Mouse (Mus musculus) common myeloid progenitor, adult 5-6 weeks (primary cell): ENCODE data around the gene Dnal1. TPM values are rescaled to one million over a fixed set of nuclear protein-coding genes. Genes with fewer than 3 reads are reported as not detected.

Experiments used
- ATAC-seq: replicated peaks from 2 replicates; pipeline ENCODE4 v1.8.0; 2016; ENCODE audit warnings: low read depth, mild to moderate bottlenecking, moderate TSS enrichment, inconsistent platforms; ENCODE audit not compliant: poor library complexity, severe bottlenecking
- total RNA-seq: library from RNA; stranded (forward); fragments of 200-1000, 187-1606 nt; gene quantifications from 2 replicates; pipeline ENCODE4 v1.2.3, GENCODE M21; 2017

Gene Dnal1
- total RNA-seq, 1 experiment from 2014 or later: 4.1 TPM

DNA sequence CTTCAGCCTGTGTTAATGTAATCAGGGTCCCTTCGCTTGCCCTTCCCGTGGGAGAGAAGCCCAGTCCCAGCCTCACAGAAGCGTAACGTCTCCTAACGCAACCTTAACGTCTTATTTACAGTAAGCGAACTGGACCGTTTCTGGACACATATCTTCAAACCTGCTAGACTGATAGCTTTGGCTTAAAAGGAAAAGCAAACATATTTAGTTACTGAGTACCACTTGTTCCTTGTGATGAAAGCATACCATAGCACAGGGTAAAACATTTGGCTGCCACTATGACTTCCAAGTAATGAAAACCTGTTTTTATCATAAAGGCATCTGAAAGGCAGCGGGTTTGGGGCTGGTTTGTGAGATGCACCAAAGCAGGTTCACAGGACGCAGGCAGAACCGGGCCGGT is 11.7 kb downstream of the Dnal1 start:
- ATAC-seq: no peak

DNA sequence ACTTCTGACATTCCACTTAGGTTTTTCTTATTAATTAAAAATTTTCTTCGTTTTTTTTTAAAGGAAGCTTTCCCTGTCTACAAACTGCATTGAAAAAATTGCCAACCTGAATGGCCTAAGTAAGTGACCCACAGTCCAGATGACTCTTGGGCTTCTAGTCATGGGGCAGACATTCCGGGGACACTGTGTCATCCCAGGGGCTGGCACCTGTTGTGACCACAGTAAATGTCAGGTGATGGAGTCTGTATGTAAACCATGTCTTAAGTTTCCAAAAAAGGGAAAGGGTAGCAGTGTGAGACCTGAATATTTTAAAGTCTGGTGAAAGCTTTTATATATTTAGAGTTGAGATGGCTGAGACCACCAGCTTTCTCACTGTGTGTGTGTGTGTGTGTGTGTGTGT is 12.7 kb downstream of the Dnal1 start:
- no peak for ATAC-seq

DNA sequence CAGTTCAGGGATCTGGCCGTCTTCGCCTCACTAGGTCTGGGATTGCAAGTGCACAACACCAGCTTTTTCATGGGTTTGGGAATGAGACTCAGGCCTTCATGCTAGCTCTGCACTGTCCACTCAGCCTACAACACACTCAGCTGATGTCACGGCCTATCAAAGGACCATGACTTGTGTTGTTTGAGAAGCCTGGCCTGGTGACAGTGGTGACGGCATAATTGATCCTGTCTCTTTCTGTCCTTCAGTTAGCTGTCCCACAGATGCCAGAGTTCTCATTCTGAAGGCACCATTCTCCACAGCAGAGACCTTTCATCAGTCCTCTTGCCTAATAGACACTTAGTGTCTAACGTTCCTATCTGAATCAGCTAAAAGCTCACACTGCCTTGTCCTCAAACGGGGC is 14.4 kb downstream of the Dnal1 start:
- ATAC-seq: no peak

DNA sequence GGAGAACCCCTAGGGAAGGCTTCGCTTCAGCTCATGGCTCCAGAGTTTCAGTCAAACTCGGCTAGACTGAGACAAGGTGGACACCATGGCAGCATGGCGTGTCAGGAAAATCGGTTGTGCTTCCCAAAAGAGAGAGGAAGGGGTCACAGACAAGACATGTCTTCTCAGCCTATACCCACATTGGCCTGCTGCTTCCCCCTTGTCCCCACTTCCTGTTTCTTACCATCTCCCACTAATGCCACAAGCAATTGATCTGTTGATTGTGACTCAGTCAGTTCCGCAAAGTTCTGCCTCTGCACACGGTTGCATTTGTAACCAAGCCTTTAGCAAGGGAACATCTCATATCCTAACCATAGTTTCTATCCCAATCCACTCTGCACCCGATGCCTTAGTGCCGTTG is 15.8 kb downstream of the Dnal1 start:
- peak; percentile 83 for ATAC-seq

DNA sequence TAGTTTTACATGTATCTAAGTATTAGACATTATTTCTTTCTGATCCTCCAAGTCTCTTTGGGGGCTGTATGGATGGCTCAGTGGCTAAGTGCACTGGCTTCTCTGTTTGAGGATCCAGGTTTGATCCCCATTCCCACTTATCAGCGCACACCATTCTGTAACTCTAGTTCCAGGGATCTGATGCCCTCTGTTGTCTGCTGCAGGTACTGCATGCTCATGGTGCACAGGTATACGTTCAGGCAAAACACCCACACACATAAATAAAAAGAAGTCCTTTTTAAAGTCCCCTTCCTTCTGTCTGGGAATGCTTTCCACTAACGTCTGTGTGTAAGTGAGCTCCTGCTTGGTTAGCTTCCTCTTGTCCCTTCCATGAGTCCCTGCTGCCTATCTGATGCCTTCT is 18.1 kb downstream of the Dnal1 start:
- ATAC-seq: no peak

DNA sequence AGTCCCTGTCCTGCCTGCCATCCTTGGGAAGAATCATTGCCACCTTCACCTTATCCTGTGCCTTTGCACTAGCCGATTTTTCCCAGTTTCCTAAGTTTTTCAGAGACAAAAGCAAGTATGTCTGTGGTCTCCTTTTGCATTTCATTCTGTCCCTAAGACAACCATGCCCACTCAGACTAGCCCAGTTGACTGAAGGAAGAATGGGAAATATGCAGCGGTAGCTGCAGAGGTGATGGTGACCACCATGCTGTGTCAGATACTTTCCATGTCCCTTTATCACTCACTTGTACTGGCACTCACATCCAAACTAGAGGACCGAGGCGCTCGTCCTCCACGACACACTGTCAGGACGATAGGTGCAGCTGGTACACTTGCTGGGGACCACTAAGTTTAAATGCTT is 23.0 kb downstream of the Dnal1 start:
- no peak for ATAC-seq

DNA sequence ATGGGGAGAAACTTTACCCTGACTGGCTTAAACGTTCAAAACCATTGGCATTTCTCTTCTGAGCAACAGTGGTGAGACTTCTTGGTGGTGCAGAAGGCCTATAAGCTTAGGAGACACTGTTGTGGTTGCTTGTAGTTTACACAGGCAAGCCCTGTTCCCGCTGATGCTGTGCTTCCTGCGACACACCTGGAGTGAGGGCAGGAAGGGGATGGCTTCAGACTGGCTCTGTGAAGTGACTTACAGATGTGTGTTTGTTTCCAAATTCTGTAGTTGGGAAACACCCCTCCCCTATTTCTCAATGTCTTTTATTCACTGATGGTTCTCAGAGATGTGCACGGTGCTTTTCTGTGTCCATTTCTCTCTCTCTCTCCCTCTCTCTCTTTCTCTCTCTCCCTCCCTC is 26.0 kb downstream of the Dnal1 start:
- ATAC-seq: no peak

DNA sequence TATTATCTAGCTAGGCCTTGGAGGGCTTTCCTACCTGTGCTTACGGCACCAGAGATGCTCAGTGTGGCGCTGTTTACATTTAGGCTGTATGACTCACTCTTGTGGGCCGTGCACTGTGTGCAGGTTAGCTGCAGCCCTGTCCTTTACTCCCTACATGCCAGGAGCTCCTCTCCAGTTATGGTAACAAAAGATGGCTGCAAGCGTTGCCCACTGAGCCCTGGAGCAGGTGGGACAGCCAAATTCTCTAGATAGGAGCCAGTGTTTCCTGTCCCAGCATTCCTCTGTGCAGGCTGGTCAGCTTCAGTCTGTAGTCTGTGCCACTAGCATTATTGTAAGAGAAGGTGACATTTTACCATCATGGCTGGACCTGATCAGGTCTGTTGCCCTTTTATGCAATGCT is 27.1 kb downstream of the Dnal1 start:
- ATAC-seq: no peak

DNA sequence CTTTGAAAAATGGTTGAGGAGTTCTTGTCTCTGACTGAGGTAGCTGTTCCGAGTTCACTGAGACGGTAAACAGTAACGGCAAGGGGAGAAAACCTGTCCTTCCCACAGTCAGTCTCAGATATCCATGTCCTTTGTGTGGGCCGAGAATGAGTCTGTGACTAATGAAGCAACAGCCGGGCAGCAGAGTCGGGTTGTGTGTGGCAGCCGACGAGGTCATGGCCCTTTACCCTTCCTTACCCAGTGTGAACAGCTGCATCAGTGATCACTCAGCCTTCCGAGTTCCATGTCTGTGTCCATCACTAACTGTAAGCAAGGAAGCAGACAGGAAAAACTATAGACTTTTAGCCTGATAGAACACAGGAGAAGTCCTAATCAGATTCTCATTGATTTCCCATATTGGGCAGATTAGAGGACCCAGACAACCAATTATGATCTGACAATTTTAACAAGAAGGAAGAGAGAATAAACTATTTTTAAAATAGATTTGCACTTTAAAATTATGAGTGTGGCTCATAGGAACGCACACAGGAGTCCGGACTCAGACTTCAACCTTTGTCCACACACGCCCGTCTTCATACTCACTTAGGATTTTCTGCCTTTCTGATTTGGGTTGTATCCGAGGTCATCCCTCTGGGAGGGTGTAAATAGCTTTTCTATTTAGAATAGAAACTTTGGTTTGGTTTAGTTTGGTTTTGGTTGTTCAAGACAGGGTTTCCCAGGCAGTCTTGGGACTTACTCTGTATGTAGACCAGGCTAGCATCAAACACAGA is 28.3 kb downstream of the Dnal1 start:
- no peak for ATAC-seq

DNA sequence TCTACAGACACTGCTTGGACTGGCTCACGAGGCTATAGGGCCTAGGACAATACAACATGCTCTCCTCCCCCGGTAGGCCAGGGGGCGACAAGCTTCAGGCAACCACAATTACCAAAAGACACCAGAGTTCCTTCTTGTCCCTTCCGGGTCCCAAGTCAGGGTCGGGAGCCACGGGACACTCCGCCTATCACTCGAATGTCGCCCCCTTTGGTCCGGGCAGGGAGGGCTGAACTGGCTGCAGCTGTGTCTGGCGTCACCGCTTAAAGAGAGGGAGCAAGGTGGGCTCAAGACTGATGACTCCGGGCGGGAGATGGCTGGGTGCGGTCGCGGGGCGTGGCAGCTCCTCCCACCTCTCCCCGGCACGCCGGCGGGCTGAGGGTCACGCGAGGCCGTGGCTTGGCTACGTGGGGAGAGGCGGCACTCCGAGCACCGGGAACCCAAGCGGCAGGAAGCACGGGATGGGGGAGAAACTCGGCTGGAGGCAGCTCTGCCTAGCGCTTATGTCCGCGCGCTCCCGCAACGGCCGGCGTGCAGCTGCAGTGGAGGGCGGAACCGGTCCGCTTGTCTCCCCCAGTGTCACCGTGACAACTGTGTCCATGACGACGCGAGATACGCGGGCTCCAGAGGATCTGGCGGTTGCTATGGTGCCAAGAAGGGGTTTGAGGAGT is 33.9 kb downstream of the Dnal1 start, which contains the start of gene Pnma1:
Gene Pnma1, minus strand, starts transcription at position 536 of the 668 bp plus-strand sequence.
- ATAC-seq: peak; percentile 73

DNA sequence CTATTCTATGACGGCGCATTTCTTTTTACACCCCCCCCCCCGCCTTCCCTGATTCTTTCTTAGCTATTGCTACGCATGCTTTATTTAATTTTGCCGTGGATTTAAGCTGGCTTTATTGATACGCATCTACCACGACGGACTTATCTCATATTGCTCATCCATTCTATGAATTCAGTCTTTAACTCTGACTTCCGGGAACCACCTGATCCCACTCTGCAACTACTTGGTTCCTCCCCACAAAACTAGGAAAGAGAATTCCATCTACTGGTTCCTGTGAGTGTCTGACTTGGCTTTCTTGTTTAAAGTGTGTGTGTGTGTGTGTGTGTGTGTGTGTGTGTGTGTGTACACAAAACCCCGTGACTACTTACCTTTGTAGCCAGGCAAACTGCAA is 34.5 kb downstream of the Dnal1 start:
- ATAC-seq: no peak

DNA sequence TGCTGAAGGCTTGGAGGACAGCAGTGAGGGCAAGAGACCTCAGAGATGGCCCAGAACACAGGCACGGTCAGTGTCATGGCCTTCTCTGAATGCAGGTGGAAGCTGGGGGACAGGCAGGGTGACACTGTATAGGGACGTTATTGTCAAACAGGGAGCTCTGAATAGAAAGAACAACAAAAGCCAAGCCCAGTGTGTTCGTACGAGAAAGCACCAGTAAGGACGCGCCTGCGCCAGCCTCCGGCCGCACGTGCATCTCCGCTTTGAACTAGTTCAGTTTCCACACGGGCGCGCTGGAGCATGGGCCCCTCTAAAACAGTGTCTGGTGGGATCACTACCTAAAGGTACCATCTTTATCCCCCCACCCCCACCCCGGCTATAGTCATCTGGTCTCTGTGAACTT is 35.8 kb downstream of the Dnal1 start:
- ATAC-seq: no peak

DNA sequence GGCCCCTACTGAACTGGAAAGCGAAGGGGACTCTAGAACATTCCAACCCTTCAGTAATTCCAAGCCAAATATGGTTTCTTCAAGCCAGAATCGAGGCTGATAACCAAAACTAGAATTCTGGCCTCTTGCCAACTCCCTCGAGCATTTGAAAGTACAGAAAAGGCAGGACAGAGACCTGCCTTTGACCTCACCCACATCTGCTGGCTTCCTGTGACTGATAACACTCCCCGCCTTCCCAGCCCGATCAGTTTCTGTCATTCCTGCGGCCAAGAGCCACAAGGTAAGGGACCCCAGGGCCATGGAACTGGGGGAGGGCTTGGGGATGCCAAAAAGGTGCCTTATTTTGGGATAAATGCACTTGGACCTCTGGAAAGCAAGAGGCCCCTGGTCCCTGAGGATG is 36.8 kb downstream of the Dnal1 start:
- peak; percentile 40 for ATAC-seq

DNA sequence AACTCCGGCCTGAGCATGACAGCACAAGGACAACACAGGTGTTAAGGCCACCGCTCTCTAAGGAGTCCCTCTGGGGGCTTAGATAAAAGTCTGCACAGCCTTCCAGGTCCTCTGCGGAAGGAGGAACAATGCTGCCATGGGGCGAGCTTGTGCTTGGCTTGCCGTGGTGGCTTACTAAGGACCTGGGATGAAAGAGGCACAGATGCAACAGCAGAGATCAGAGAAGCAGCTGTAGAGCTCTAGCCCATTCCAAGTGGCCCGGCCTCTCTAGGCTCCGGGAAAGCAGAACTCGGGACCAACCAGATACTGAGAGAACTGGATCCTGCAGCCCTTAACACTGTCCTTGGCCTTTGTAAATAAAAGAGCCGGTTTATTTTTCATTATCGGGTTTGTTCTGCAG is 37.7 kb downstream of the Dnal1 start:
- no peak for ATAC-seq

DNA sequence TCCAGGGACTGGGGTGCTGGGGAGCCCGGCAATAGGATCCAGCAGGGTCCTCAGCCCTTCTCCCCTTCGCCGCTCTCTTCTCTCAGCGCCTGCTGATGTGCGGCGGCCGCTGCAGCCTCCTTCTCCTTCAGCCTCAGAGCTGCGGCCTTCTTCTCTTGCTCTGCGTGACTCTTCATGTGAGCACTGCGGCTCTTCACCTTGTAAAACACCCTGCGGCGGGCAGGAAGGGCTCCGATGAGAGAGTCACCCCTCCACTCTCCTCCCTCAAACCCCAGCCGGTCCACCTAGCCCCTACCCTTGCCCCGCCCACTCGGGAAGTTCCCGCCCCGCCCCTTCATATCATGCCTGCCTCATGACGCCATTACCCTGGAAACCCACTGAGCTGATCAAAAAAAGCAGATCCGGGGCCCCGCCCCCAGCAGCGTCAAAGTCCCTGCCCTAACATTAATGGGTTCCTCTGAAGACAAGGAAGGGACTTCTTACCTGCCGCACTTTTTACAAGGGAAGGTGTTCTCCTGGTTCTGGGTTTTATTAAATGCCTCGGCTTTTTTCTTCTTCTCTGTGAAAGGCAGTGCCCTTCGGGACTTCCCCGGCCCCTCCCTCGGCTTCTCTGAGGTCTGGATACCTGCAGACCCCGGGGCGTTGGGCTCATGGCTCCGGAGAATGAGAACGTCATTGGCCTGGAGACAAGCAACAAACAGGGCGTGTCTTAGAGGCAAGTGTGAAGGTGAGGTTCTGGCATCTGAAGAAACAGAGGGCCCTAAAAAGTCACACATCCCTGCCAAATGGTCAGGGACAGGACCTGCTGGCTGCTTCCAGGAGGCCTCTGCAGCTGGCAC is 38.4 kb downstream of the Dnal1 start:
- no peak for ATAC-seq

DNA sequence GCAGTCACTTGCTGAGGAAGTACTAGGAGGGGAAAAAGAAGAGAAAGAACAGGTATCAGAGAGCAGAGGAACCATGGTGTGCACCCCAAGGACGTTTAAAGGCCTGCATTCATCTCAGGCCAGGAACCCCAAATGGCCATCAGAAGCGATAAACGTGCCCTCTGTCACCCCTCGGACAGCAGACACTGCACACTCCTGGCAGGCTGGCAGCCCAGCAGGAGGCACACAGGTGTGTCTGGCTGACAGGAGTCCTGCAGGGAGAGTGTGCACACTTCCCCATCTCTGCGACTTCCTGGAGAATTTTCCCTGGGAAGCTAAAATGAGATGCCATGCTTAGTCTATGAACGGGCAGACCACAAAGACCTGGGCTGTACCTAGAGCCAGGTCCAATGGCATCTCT is 39.2 kb downstream of the Dnal1 start:
- ATAC-seq: no peak

DNA sequence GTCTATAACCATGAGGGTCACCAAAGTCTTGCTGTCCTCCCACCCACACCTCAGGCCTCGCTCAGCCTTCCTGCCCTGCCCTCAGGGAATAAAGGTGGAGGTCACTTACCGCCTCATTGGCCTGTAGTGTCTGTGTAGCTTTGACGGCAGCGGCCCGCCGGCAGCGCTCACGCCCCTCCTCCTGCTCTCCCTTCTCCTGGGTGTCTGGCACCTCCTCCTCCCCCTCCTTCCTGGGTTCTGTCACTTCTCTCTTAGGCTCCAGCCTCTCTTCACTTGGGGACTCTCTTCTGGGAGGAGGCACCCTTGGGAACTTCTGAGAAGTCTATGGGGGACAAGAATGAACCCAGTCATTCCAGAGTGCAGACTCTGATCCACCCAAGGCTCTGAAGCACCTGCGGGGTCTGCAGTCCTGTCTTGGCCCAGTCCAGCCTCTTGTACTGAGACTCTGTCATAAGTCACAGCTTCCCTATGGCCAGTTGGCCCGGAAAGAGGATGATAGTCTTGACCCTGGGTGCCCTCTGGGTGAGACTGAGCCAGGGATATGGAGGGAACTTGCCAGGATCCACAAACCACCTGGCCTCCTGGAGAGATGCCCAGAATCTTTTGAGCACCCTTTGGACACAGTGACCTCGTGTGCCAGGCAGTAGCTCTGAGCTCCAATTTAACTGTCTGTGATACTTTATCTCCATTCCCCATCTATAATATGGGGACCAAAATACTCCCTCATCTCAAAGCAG is 40.8 kb downstream of the Dnal1 start:
- no peak for ATAC-seq

DNA sequence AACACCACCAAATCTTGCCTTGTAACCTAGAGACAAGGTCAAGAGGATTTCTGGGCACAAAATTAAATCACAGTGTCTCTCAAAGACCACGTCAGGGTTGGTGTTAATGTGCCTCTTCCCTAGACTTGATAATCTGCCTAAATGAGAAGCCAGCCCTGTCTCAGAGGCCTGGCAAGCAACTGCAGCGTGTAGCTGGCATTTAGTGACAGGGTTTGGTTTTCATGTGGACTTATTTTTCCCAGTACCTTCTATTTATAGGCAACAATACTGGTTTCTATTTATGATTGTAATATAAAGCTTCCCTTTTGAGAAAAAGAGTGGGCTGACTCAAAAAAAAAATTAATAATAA is 41.3 kb downstream of the Dnal1 start:
- ATAC-seq: no peak

DNA sequence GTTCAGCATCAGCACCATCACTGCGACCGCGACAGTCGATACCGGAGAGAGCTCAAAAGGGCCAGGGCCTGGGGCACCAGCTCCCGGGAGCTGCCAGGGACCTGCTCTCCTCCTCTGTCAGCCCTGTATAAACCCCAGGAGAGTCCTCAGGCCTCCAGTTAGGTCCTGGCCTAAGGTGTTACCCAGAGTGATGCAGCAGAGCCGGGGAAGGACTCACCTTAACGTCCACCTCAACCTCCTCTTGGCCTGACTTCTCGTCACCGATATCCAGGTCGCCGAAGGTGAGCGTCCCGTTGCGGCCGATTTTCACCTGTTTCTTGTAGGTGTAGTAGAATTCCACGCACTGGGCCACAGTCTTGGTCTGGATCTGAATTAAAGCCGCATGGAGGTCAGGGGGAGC is 42.0 kb downstream of the Dnal1 start:
- no peak for ATAC-seq

DNA sequence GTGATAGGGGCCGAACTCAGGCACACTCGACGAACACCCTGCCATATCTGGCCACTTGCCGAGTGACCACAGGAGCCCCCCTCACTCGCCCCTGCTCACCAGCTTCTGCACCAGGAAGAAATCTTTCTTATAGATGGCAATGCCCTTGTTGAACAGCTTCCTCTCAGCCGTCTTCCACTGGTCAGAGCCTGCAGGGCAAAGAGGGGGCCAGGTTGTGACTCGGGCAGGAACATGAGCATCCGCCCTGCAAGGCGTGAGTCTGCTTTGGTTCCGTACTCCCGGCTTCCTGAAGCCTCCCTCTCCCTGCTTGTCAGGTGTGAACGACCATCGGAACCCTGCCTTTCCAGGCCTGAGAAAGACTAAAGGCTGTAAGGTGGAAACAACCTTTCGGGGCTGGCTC is 44.0 kb downstream of the Dnal1 start:
- no peak for ATAC-seq
